Mouse (Mus musculus) thymus, adult 2 months (tissue): ENCODE data around the gene Agmo. TPM values are rescaled to one million over a fixed set of nuclear protein-coding genes. Genes with fewer than 3 reads are reported as not detected.

Source experiments
- DNase-seq: peaks from one replicate; pipeline ENCODE4 v3.0.0; 2021
- H3K27ac ChIP-seq: fragments of 200-500 bp; 2 replicates; pipeline ENCODE4 v1.5.1; 2012; ENCODE audit warnings: low read length, control low read depth; ENCODE audit not compliant: control insufficient read depth, insufficient read depth
- H3K27me3 ChIP-seq: fragments of 200-500 bp; 2 replicates; pipeline ENCODE4 v1.6.1; 2012; ENCODE audit warnings: mild to moderate bottlenecking, low read length, moderate library complexity, mixed read lengths; ENCODE audit not compliant: control insufficient read depth, insufficient read depth
- H3K36me3 ChIP-seq: fragments of 200-500 bp; 2 replicates; pipeline ENCODE4 v1.6.1; 2012; ENCODE audit warnings: mild to moderate bottlenecking, low read length, moderate library complexity; ENCODE audit not compliant: control insufficient read depth, insufficient read depth
- H3K4me1 ChIP-seq: fragments of 200-500 bp; replicated peaks from 2 replicates; pipeline ENCODE4 v1.6.1; 2012; ENCODE audit warnings: low read length; ENCODE audit not compliant: control insufficient read depth, insufficient read depth
- H3K4me3 ChIP-seq: fragments of 200-500 bp; 2 replicates; pipeline ENCODE4 v1.5.1; 2012; ENCODE audit warnings: mild to moderate bottlenecking, low read length, control low read depth, moderate library complexity; ENCODE audit not compliant: control insufficient read depth, insufficient read depth
- CTCF ChIP-seq: fragments of 200-500 bp; IDR thresholded peaks from 2 replicates; pipeline ENCODE4 v1.5.1; 2012; ENCODE audit warnings: mild to moderate bottlenecking, control low read depth, low read length, moderate library complexity, borderline replicate concordance; ENCODE audit not compliant: control insufficient read depth, poor library complexity, insufficient read depth; ENCODE audit errors: extremely low read depth
- POLR2A ChIP-seq: fragments of 200-500 bp; IDR thresholded peaks from 2 replicates; pipeline ENCODE4 v1.6.1; 2012; ENCODE audit warnings: mild to moderate bottlenecking, low read length, control low read depth, moderate library complexity; ENCODE audit not compliant: control insufficient read depth, poor library complexity, insufficient read depth; ENCODE audit errors: extremely low read depth
- WGBS: fragments of 180-500 bp; shearing (Covaris S2); methylation state at CpG from one replicate; pipeline ENCODE4 v1.1.7; 2018; 5-methylcytosine and 5-hydroxymethylcytosine counted together
- polyA plus RNA-seq: library from polyadenylated mRNA; depleted of rRNA; stranded (reverse); fragments of >200 nt; gene quantifications from 2 replicates; pipeline ENCODE4 v1.2.3, GENCODE M21; 2012; rRNA removed

Agmo gene
- 1.1 and 1.3 TPM in 2 replicates for polyA plus RNA-seq

GRCm38 (mm10) chr12:37241566-37242021 is at the start of gene Agmo:
TSS of gene Agmo (plus strand) at chr12:37241641.
- Histone ChIP-seq H3K36me3 (no peaks in the 10 kb centered on the region), H3K27me3 (no peaks in the 10 kb centered on the region), H3K27ac (no peak within 1 kb of the TSS), H3K4me3 (no peak within 1 kb of the TSS), H3K4me1 (no peaks in the 10 kb centered on the region)
- TF ChIP-seq POLR2A (no peak), CTCF (no peak)
- DNase-seq: no peak
- 48% methylated on average over 4 of the region's 4 CpGs for WGBS

- H3K27ac ChIP-seq: no peak overlapping the region
- H3K4me1 ChIP-seq: no peaks in the 10 kb centered on the region
- H3K4me3 ChIP-seq: no peak overlapping the region
- 90% methylated on average over 1 of the region's 1 CpGs for WGBS
- TF ChIP-seq CTCF: no peak
- no peak for TF ChIP-seq POLR2A
- DNase-seq: no peak
- no peaks in the 10 kb centered on the region for H3K36me3 ChIP-seq
- no peaks in the 10 kb centered on the region for H3K27me3 ChIP-seq
Measured at GRCm38 (mm10) chr12:37231119-37231518, 10.3 kb upstream of the Agmo start.

- Histone ChIP-seq H3K36me3 (no peaks in the 10 kb centered on the region), H3K27me3 (no peaks in the 10 kb centered on the region), H3K4me1 (no peaks in the 10 kb centered on the region), H3K27ac (no peak overlapping the region), H3K4me3 (no peak overlapping the region)
- whole genome bisulfite sequencing: 80% methylated on average over 5 of the region's 5 CpGs
- no peak for TF ChIP-seq CTCF
- DNase-seq: no peak
Measured at GRCm38 (mm10) chr12:37240975-37241565, 371 bp upstream of the Agmo start.

DNA sequence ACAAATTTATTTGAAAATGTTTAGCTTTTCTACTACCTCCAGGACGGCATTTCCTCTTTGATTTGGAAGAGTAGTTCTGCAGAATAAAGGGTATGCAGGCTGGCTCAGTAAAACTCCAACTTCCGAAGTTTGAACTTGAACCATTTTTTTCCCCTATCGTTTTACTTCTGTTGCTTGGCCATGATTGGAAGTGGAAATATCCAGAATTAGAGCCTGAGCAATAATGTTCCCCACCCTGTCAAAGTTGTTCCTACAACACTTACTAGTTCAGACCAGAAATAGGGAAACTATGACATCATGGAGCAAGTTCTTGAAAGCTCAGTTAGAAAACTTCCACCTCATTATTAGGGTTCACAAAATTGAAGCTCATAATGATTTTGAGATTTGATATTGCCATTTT is 1.0 kb downstream of the Agmo start:
- H3K36me3 ChIP-seq: no peaks in the 10 kb centered on the region
- DNase-seq: no peak
- no peaks in the 10 kb centered on the region for H3K4me1 ChIP-seq
- H3K27me3 ChIP-seq: no peaks in the 10 kb centered on the region
- H3K27ac ChIP-seq: no peak overlapping the region
- H3K4me3 ChIP-seq: no peak overlapping the region
- TF ChIP-seq CTCF: no peak
- no peak for TF ChIP-seq POLR2A
- 87% methylated on average over 3 of the region's 3 CpGs for WGBS

- Histone ChIP-seq H3K27me3 (no peaks in the 10 kb centered on the region), H3K4me3 (no peak overlapping the region), H3K27ac (no peak overlapping the region), H3K36me3 (no peaks in the 10 kb centered on the region), H3K4me1 (no peaks in the 10 kb centered on the region)
- DNase-seq: no peak
- 93% methylated on average over 1 of the region's 1 CpGs for WGBS
- TF ChIP-seq POLR2A: no peak
- TF ChIP-seq CTCF: no peak
Measured at GRCm38 (mm10) chr12:37244876-37245275, 3.4 kb downstream of the Agmo start.

GRCm38 (mm10) chr12:37251688-37252087 is 10.2 kb downstream of the Agmo start:
- Histone ChIP-seq H3K4me1 (no peaks in the 10 kb centered on the region), H3K36me3 (no peaks in the 10 kb centered on the region), H3K4me3 (no peak overlapping the region), H3K27ac (no peak overlapping the region), H3K27me3 (no peaks in the 10 kb centered on the region)
- WGBS: 93% methylated on average over 5 of the region's 5 CpGs
- DNase-seq: no peak
- no peak for TF ChIP-seq POLR2A
- TF ChIP-seq CTCF: no peak

DNA sequence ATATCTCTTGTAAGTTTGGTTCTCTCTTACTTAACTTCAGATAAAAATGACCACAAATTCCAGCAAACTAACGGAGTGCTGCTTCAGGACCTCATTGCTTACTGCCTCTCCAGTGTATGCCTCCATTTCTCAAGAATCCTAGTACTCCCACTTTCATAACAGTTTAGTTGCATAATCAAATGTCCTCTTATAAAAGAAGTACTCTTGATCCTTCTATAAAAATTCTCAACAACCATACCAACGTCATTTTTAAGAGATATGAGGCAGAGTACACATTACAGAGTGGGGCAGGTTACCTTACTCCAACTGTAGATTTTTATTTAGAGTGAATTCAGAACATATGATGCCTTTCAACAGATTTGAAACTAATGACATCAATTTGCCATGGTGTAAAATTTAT is 15.7 kb downstream of the Agmo start:
- no peak for DNase-seq
- Histone ChIP-seq H3K36me3 (no peaks in the 10 kb centered on the region), H3K4me1 (no peaks in the 10 kb centered on the region), H3K27me3 (no peaks in the 10 kb centered on the region), H3K27ac (no peak overlapping the region), H3K4me3 (no peak overlapping the region)
- no peak for TF ChIP-seq CTCF
- TF ChIP-seq POLR2A: no peak
- WGBS: 84% methylated on average over 2 of the region's 2 CpGs
